Mouse (Mus musculus) kidney, postnatal 4 days (tissue): Measurements from ENCODE around the gene Cyp24a1.
"Not testable (repeated sequence)": the region's sequence is repeated elsewhere in the genome, so short reads cannot be mapped to it uniquely, and the experiment has no call there.

ENCODE experiments used
- DNase-seq, 2 experiments: peaks; one replicate each; pipeline ENCODE4 v3.0.0; 2021; ENCODE audit warnings: mixed read lengths in 2 of 2

Cyp24a1 gene

GRCm38 (mm10) chr2:170494784-170495710 is 1.9 kb downstream of the Cyp24a1 start:
- DNase-seq = peak in 1 of 2 experiments; percentile 29

GRCm38 (mm10) chr2:170487890-170488502 is 8.9 kb downstream of the Cyp24a1 start:
- DNase-seq = no peak

DNA sequence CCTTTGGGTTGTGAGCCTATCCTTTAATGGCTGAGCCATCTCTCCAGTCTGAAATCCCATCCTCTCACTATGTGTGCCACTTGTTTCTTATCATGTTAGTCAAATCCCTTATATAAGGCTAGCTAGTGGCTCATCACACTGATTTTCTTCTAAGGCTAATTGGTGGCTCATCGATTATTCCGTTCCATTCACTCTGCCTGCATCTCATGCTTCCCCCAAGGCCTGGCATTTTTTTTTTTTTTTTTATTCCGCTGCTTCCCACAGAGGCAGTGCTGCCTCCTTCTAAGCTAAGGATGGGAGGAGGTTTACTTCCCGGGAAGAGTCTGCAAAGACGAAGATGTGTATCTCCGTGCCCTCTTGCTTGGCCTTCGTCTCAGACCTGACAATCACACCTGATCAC is 9.7 kb downstream of the Cyp24a1 start:
- no peak for DNase-seq

DNA sequence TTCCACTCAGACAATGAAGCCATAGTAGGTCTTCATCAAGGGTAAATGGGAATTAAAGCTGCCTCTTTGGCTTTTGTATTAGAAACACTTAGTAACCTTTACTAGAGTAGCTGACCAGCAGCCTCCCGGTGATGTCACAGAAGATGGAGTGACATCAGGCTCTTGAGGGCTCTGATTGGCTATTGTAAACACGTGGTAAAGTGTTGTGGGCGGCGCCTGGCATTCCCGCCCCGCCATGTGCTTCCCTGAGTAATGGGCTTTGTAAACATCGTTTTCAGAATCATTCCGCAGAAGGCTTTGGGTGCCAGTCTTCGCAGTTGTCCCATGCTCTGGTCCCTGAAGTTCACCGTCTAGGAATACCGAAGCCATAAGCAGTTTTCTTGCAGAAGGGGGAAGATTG is 13.0 kb downstream of the Cyp24a1 start:
- DNase-seq = no peak

- DNase-seq = no peak
Observed at GRCm38 (mm10) chr2:170482019-170482540, 14.9 kb downstream of the Cyp24a1 start.

DNA sequence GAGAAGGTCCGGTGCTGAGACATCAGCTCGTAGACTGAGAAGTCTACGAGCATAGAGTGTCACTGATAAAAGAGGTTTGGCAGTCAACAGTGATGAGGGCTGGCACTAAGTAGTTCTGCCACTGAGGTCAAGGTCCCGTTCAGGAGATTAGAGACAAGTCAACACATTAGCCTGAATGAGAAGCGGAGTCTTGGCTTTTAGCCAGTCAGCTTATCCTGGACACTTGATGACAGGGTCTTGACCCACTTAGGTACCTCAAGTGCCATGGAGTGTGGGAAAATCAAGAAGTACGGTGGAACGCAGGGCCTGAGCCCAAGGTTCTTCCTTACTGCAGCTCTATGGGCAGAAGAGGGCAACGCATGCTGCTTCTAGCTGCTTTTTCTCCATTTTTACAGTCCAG is 20.3 kb downstream of the Cyp24a1 start:
- DNase-seq = no peak

DNA sequence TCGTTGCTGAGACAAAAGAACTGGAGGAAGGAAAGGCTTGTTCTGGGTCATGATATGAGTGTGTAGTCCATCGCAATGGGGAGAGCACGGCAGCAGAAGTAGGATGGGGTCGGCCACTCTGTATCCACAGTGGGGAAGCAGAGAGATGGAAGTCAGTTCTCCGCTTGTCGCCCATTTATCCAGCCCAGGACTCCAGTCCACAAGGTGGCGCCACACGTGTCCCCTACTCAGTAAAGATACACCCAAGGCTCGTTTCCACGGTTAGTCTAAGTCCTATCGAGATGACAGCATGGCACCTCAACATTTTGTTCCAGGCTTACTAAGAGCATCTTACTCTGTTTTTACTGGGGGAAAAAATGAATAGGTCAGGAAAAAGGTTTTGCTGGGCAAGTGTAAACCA is 20.7 kb downstream of the Cyp24a1 start:
- DNase-seq = peak; percentile 52 to 55

GRCm38 (mm10) chr2:170475164-170475563 is 21.8 kb downstream of the Cyp24a1 start:
- DNase-seq = no peak

DNA sequence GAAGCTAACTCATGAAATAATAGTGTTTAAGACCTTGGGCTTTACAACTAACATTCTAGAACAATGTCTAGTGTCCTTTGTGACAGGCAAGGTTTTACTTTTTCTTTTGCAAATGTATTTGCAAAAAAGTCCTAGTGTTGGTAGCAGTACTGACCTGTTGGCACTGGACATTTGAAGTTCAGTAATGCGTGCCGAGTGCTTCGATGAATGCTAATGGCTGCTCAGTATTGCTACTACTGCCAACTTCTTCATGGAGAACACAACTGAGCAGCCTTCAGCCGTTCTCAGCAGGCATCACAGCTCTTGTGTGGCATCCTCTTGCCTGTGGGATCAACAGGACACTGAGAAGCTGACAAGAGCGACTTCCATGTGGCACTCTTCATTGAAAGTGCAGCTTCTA is 22.8 kb downstream of the Cyp24a1 start:
- no peak for DNase-seq

- DNase-seq = no peak
Observed at GRCm38 (mm10) chr2:170470591-170470990, 26.4 kb downstream of the Cyp24a1 start.

GRCm38 (mm10) chr2:170469616-170470308 is 27.2 kb downstream of the Cyp24a1 start:
- DNase-seq = peak; percentile 72 to 79

DNA sequence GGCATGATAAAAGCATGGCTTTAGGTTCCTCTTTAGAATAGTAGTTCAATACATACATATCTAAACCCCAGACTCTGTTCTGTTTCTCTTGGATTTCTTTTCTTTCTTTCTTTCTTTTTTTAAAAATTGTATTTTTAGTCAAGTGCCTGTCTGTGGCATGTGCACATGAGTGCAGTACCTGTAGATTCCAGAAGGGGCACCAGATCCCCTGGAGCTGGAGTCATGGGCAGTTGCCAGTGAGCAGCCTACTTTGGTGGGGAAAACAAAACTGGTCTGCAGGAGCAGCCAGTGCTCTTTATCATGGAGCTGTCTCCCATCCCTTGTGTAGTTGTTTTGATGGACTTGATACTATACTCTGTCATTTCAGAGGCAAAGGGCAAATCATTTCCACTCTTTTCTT is 28.9 kb downstream of the Cyp24a1 start:
- peak; percentile 61 to 70 for DNase-seq

- peak; percentile 28 to 58 for DNase-seq
Observed at GRCm38 (mm10) chr2:170464817-170465216, 32.1 kb downstream of the Cyp24a1 start.

DNA sequence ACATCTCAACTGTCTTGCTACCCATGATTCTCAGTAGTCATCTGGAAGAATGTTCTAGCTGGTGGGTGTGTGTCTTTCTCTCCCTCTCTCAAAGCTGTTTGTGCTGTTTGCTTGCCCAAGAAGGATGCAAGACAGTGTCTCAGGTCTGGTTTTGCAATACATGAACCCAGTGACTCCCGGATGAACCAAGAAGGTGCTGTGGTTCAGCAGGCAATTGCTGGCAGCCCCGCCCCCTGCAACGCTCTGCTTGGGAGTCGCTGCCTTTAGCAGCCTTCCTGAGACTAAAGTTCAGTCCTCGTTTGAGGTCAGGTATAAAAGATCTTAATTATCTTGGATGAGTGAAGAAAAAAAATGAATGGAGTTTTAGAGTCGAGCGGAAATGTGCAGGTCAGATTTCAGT is 35.3 kb downstream of the Cyp24a1 start:
- peak; percentile 61 to 75 for DNase-seq

- peak; percentile 39 to 56 for DNase-seq
Observed at GRCm38 (mm10) chr2:170459805-170460204, 37.1 kb downstream of the Cyp24a1 start.

- DNase-seq = no peak
Observed at GRCm38 (mm10) chr2:170459183-170459582, 37.8 kb downstream of the Cyp24a1 start.

DNA sequence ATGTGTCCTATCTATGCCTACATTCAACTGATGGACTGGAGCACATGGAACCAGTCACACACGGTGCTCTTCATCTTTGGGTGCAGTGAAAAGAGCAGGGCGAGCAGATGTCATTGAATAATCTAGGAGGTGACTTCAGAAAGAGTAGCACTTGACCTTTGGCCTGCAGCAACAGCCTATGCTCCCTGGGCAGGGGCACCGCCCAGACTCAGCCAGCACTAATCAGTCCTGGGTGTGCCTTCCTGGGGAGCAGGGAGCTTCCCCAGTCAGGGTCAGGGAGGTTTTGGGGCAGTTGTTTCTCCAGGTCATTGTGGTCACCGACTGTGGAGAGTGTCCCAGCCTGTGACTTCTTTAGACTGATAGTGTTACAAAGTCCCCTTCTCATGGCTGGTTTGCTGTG is 43.1 kb downstream of the Cyp24a1 start:
- not testable (repeated sequence) for DNase-seq

GRCm38 (mm10) chr2:170450933-170451332 is 46.0 kb downstream of the Cyp24a1 start:
- peak; percentile 92 to 93 for DNase-seq

GRCm38 (mm10) chr2:170447651-170448050 is 49.3 kb downstream of the Cyp24a1 start:
- DNase-seq = no peak

- DNase-seq = no peak
Observed at GRCm38 (mm10) chr2:170446843-170447383, 50.0 kb downstream of the Cyp24a1 start.

DNA sequence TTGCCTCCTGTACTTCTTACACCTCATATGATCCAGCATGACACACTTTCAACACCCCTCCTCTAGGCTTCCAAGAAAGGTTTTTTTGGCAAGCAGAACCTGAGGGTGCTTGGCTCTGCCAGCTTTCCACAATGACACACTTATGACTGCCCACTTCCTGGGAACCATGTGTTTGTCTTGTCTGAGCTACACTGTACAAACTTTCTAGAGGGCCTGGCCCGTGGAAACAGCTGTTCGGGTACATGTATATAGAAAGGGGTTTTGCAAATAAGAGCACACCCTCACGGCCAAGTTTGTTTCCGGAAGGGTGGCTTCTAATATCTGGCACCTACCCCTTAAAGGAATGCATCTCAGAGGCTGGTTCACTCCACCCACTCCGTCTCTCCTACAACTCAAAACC is 51.1 kb downstream of the Cyp24a1 start:
- DNase-seq = no peak

DNA sequence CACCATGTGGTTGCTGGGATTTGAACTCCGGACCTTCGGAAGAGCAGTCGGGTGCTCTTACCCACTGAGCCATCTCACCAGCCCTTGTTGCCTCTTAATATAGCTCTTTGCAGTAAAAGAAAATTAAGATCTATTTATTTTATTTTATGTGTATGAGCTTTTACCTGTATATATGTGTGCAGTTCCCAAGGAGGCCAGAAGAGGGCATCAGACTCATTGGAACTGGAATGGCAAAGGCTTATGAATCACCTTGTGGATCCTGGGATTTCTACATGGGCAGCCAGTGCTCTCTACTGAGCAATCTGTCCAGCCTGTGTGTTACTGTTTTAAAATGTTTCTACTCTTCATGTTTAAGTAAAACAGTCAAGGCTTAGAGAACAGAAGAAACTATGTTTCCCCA is 54.4 kb downstream of the Cyp24a1 start:
- peak; percentile 60 to 62 for DNase-seq

DNA sequence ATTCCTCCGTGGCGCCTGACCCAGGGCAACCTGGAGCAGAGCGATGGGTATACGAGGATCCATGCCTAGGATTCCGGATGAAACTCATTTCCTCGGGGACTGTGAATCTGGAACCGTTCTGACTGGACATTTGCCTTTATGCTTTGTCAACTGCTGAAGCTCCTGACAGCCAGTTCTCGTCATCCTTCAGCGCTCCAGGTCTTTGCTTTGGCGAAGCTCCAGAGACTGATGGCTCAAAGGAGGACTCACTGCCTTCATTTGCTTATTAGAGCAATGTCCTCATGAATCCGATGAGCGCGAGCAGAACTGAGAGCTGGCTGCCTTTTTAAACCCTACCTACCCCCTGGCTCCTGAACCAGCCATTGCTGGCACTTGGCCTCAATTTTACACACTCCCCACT is 58.2 kb downstream of the Cyp24a1 start:
- peak in 1 of 2 experiments; percentile 24 for DNase-seq
